Mouse (Mus musculus) brain, embryonic 14.5 days (tissue): Measurements from ENCODE around the gene C1qtnf5.

Experiments used
- CTCF ChIP-seq: fragments of 200-500 bp; IDR thresholded peaks from 2 replicates; pipeline ENCODE4 v1.5.1; 2012; ENCODE audit warnings: inconsistent platforms, mild to moderate bottlenecking, moderate library complexity, borderline replicate concordance; ENCODE audit not compliant: insufficient read depth, insufficient read length; ENCODE audit errors: extremely low read depth
- POLR2A ChIP-seq: fragments of 200-500 bp; IDR thresholded peaks from 2 replicates; pipeline ENCODE4 v1.6.1; 2012; ENCODE audit warnings: mild to moderate bottlenecking, inconsistent platforms, borderline replicate concordance; ENCODE audit not compliant: poor library complexity, insufficient read depth, insufficient read length, severe bottlenecking; ENCODE audit errors: extremely low read depth

DNA sequence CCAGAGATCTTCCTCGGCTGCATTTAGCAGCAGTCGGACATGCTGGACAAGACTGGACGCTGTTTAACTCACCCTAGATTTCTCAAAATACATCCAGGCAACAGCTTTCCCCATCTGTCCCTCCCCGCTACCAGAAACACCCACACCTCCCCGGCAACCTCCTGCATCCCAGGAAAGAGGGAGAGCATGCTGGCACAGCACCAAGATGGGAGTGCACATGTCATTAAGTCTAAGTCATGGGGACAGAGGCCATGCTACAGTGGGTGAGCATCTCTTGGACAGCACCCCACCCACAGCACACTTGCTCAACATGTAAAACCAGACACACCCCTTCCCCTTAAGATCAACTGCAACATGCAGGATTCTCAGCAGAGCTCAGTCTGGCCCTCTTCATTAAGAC lies 26.1 kb upstream of the C1qtnf5 start:
- TF ChIP-seq CTCF (no peak), POLR2A (no peak)
